Mouse (Mus musculus): ENCODE measurements around the gene Sec14l2. TPM values are rescaled to one million over a fixed set of nuclear protein-coding genes. Genes with fewer than 3 reads are reported as not detected.

The Sec14l2 gene
- polyA plus RNA-seq, 1 experiment from 2014 or later = 4.5 TPM

- Histone ChIP-seq H3K9me3 (replicated peaks) (no peaks in the 10 kb centered on the region), H3K4me2 (no peak overlapping the region), H3K4me3 (replicated peaks) (no peak overlapping the region), H3K9ac (replicated peaks) (no peak overlapping the region), H3K36me3 (no peaks in the 10 kb centered on the region), H3K4me1 (no peaks in the 10 kb centered on the region), H3K27me3 (replicated peaks) (no peaks in the 10 kb centered on the region; the same call in none of the 2 replicates), H3K27ac (replicated peaks) (no peak overlapping the region)
- ATAC-seq (ENCODE audit: low FRiP score) = no peak
- 90% methylated on average over 7 of the region's 7 CpGs for WGBS
Measured at GRCm38 (mm10) chr11:4078267-4078933, 44.8 kb downstream of the Sec14l2 start.

GRCm38 (mm10) chr11:4076633-4077032 is 46.6 kb downstream of the Sec14l2 start:
- H3K4me2 ChIP-seq = no peak overlapping the region
- H3K4me3 ChIP-seq (replicated peaks) = no peak overlapping the region
- H3K36me3 ChIP-seq = no peaks in the 10 kb centered on the region
- H3K9me3 ChIP-seq (replicated peaks) = no peaks in the 10 kb centered on the region
- H3K27ac ChIP-seq (replicated peaks) = no peak overlapping the region
- H3K4me1 ChIP-seq = no peaks in the 10 kb centered on the region
- no peak for ATAC-seq (ENCODE audit: low FRiP score)
- no peaks in the 10 kb centered on the region; the same call in none of the 2 replicates for H3K27me3 ChIP-seq (replicated peaks)
- H3K9ac ChIP-seq (replicated peaks) = no peak overlapping the region
- 19% methylated on average over 8 of the region's 8 CpGs for WGBS

- no peak overlapping the region for H3K9ac ChIP-seq (replicated peaks)
- H3K27me3 ChIP-seq (replicated peaks) = no peaks in the 10 kb centered on the region; the same call in 1 of the 2 replicates
- no peaks in the 10 kb centered on the region for H3K36me3 ChIP-seq
- H3K4me3 ChIP-seq (replicated peaks) = no peak overlapping the region
- no peak overlapping the region for H3K4me2 ChIP-seq
- 71% methylated on average over 1 of the region's 1 CpGs for WGBS
- ATAC-seq (ENCODE audit: low FRiP score) = peak; percentile 78; the same call in 1 of the 2 replicates
- no peaks in the 10 kb centered on the region for H3K9me3 ChIP-seq (replicated peaks)
- no peak overlapping the region for H3K27ac ChIP-seq (replicated peaks)
- no peaks in the 10 kb centered on the region for H3K4me1 ChIP-seq
Measured at GRCm38 (mm10) chr11:4069664-4070063, 53.6 kb downstream of the Sec14l2 start.

GRCm38 (mm10) chr11:4064627-4065122 is 58.5 kb downstream of the Sec14l2 start, which contains the start of gene Sec14l3:
TSS of gene Sec14l3 (plus strand) at chr11:4064841.
- WGBS = 66% methylated on average over 5 of the region's 5 CpGs
- Histone ChIP-seq H3K4me2 (no peak within 1 kb of the TSS), H3K36me3 (no peaks in the 10 kb centered on the region), H3K9me3 (replicated peaks) (no peaks in the 10 kb centered on the region), H3K4me1 (no peaks in the 10 kb centered on the region), H3K9ac (replicated peaks) (no peak within 1 kb of the TSS), H3K27ac (replicated peaks) (no peak within 1 kb of the TSS), H3K4me3 (replicated peaks) (no peak within 1 kb of the TSS), H3K27me3 (replicated peaks) (no peaks in the 10 kb centered on the region; the same call in 1 of the 2 replicates)
- ATAC-seq (ENCODE audit: low FRiP score) = no peak

GRCm38 (mm10) chr11:4062981-4063380 is 60.2 kb downstream of the Sec14l2 start:
- H3K4me3 ChIP-seq (replicated peaks) = no peak overlapping the region
- no peaks in the 10 kb centered on the region for H3K4me1 ChIP-seq
- no peaks in the 10 kb centered on the region for H3K9me3 ChIP-seq (replicated peaks)
- no peak for ATAC-seq (ENCODE audit: low FRiP score)
- no peaks in the 10 kb centered on the region for H3K36me3 ChIP-seq
- H3K9ac ChIP-seq (replicated peaks) = no peak overlapping the region
- WGBS = 79% methylated on average over 6 of the region's 6 CpGs
- H3K4me2 ChIP-seq = no peak overlapping the region
- no peak overlapping the region for H3K27ac ChIP-seq (replicated peaks)
- no peaks in the 10 kb centered on the region; the same call in 1 of the 2 replicates for H3K27me3 ChIP-seq (replicated peaks)

- Histone ChIP-seq H3K27ac (replicated peaks) (no peak overlapping the region), H3K9me3 (replicated peaks) (no peaks in the 10 kb centered on the region), H3K4me3 (replicated peaks) (no peak overlapping the region), H3K9ac (replicated peaks) (no peak overlapping the region), H3K36me3 (no peaks in the 10 kb centered on the region), H3K4me2 (no peak overlapping the region), H3K4me1 (no peaks in the 10 kb centered on the region), H3K27me3 (replicated peaks) (no peaks in the 10 kb centered on the region; the same call in 1 of the 2 replicates)
- no peak for ATAC-seq (ENCODE audit: low FRiP score)
- 92% methylated on average over 4 of the region's 4 CpGs for WGBS
Measured at GRCm38 (mm10) chr11:4062523-4062922, 60.7 kb downstream of the Sec14l2 start.

- Histone ChIP-seq H3K27me3 (replicated peaks) (no peaks in the 10 kb centered on the region; the same call in 1 of the 2 replicates), H3K9me3 (replicated peaks) (no peaks in the 10 kb centered on the region), H3K4me1 (no peaks in the 10 kb centered on the region), H3K27ac (replicated peaks) (no peak overlapping the region), H3K4me3 (replicated peaks) (no peak overlapping the region), H3K36me3 (no peaks in the 10 kb centered on the region), H3K9ac (replicated peaks) (no peak overlapping the region), H3K4me2 (no peak overlapping the region)
- no peak for ATAC-seq (ENCODE audit: low FRiP score)
- WGBS = 80% methylated on average over 5 of the region's 5 CpGs
Measured at GRCm38 (mm10) chr11:4060866-4061575, 62.2 kb downstream of the Sec14l2 start.

GRCm38 (mm10) chr11:4053586-4053985 is 69.6 kb downstream of the Sec14l2 start:
- no peak for ATAC-seq (ENCODE audit: low FRiP score)
- no peak overlapping the region for H3K4me3 ChIP-seq (replicated peaks)
- H3K36me3 ChIP-seq = no peaks in the 10 kb centered on the region
- H3K4me1 ChIP-seq = no peaks in the 10 kb centered on the region
- 20% methylated on average over 5 of the region's 5 CpGs for WGBS
- no peak overlapping the region for H3K27ac ChIP-seq (replicated peaks)
- H3K4me2 ChIP-seq = no peak overlapping the region
- H3K9me3 ChIP-seq (replicated peaks) = no peaks in the 10 kb centered on the region
- no peaks in the 10 kb centered on the region for H3K27me3 ChIP-seq (replicated peaks)
- no peak overlapping the region for H3K9ac ChIP-seq (replicated peaks)

- no peak for ATAC-seq (ENCODE audit: low FRiP score)
- H3K36me3 ChIP-seq = no peaks in the 10 kb centered on the region
- H3K4me1 ChIP-seq = no peaks in the 10 kb centered on the region
- no peaks in the 10 kb centered on the region for H3K27me3 ChIP-seq (replicated peaks)
- H3K9me3 ChIP-seq (replicated peaks) = no peaks in the 10 kb centered on the region
- H3K9ac ChIP-seq (replicated peaks) = no peak overlapping the region
- H3K4me3 ChIP-seq (replicated peaks) = no peak overlapping the region
- H3K4me2 ChIP-seq = no peak overlapping the region
- 90% methylated on average over 6 of the region's 6 CpGs for WGBS
- H3K27ac ChIP-seq (replicated peaks) = no peak overlapping the region
Measured at GRCm38 (mm10) chr11:4048438-4048837, 74.8 kb downstream of the Sec14l2 start.

GRCm38 (mm10) chr11:4047766-4048165 is 75.4 kb downstream of the Sec14l2 start:
- H3K4me1 ChIP-seq = no peaks in the 10 kb centered on the region
- no peaks in the 10 kb centered on the region for H3K9me3 ChIP-seq (replicated peaks)
- H3K4me3 ChIP-seq (replicated peaks) = no peak overlapping the region
- no peak for ATAC-seq (ENCODE audit: low FRiP score)
- 86% methylated on average over 2 of the region's 2 CpGs for WGBS
- no peaks in the 10 kb centered on the region for H3K27me3 ChIP-seq (replicated peaks)
- H3K9ac ChIP-seq (replicated peaks) = no peak overlapping the region
- no peaks in the 10 kb centered on the region for H3K36me3 ChIP-seq
- no peak overlapping the region for H3K27ac ChIP-seq (replicated peaks)
- H3K4me2 ChIP-seq = no peak overlapping the region

All from neural tube, embryonic 15.5 days (tissue).